Mouse (Mus musculus) R1 (cell line): Measurements from ENCODE around the gene St3gal6.

Experiments used
- DNase-seq: peaks from one replicate; pipeline ENCODE4 v3.0.0-alpha.2; 2018; ENCODE audit warnings: low read depth, low spot score

The St3gal6 gene

GRCm38 (mm10) chr16:58432384-58432783 lies 91.7 kb downstream of the St3gal6 start:
- no peak for DNase-seq

GRCm38 (mm10) chr16:58430246-58430645 lies 93.8 kb downstream of the St3gal6 start:
- DNase-seq, result peak; percentile 14

- no peak for DNase-seq
These were observed 102.2 kb downstream of the St3gal6 start for GRCm38 (mm10) chr16:58421696-58422354.
